Mouse (Mus musculus) bone marrow, adult 2 months (tissue): ENCODE results near the gene Sned1.
"Not testable (repeated sequence)": the region's sequence is repeated elsewhere in the genome, so short reads cannot be mapped to it uniquely, and the experiment has no call there.

ENCODE experiments used
- CTCF ChIP-seq: fragments of 200-500 bp; IDR thresholded peaks from 2 replicates; pipeline ENCODE4 v1.5.1; 2011; ENCODE audit warnings: low read length, control low read depth; ENCODE audit not compliant: control insufficient read depth, insufficient read depth
- POLR2A ChIP-seq: fragments of 200-500 bp; IDR thresholded peaks from 2 replicates; pipeline ENCODE4 v1.6.1; 2011; ENCODE audit warnings: low read depth, mild to moderate bottlenecking, control low read depth, low read length, borderline replicate concordance; ENCODE audit not compliant: control insufficient read depth

DNA sequence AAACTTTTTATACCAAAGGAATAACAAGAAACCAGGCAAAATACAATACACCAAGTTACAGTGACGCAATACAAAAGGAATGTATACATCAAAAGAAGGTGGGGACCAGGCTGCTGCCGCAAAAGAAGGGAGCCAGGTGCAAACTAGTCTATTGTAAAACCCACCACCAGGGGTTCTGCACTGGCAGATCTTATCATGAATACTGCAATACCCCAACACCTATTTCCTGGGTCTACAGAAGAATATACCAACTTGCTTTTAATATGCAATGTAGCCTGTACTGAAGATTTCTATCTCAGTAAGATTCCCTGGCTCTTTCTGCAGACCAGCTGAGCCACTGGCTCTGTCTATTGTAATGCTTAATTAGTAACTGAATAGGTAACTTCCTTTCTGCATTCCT lies 38.2 kb upstream of the Sned1 start:
- not testable (repeated sequence) for TF ChIP-seq CTCF, POLR2A
